Mouse (Mus musculus): ENCODE results near the gene Nsun3.

DNA sequence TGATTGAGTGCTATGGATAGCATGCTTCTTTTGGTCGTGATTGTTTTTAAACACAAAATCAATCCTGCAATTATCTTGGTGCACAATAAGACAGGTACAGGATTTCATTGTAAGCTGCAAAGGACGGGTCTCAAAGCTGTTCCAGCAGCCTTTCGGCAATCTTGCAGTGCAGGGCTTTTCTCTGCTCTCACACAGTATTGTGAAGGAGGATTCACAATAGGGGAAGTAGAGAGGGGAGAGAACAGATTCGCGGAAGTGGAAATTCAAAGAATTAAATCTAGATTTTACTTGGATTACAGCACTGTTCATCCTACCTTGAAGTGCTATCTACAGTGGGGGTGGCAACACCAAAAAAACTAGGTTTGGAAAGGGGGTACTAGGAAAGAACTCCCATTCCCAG, 27.2 kb upstream of the Nsun3 start:
- TF ChIP-seq CTCF (IDR thresholded peaks at IDR 0.05; ENCODE audit: extremely low read depth, insufficient read length, insufficient replicate concordance, low read depth, low read length) (no peak), POLR2A (IDR thresholded peaks at IDR 0.05; ENCODE audit: low read depth, low read length) (no peak)
